ENCODE assay signal across 7 mouse cellular contexts in genomic region chr13:43302651-43303160, GRCm38 (mm10). TPM values are rescaled to one million over a fixed set of nuclear protein-coding genes. Genes with fewer than 3 reads are reported as not detected.
DNase-seq lines count a peak whose midpoint lies in the region; ATAC-seq and TF ChIP-seq lines count a peak whose summit lies in the region.

No protein-coding gene starts in this region.

- H3K4me1 ChIP-seq in brown adipose tissue, adult 24 weeks (ENCODE audit: control insufficient read depth, insufficient read depth, insufficient read length, low read length): peaks cover 6% of the 10 kb centered on the region
- H3K4me1 ChIP-seq in forebrain, postnatal 0 days (ENCODE audit: insufficient read depth): peaks cover 26% of the 10 kb centered on the region
- H3K4me1 ChIP-seq in limb, embryonic 13.5 days: peaks cover 27% of the 10 kb centered on the region
- peaks cover 20% of the 10 kb centered on the region for H3K4me1 ChIP-seq in neural tube, embryonic 14.5 days (ENCODE audit: control insufficient read depth, insufficient read depth, low read length)

- intact Hi-C loops in left cerebral cortex, postnatal 36 days (cut with DNase I): loop anchor here (2.0 to 5.0 kb wide), 4 partner anchors 72 to 120 kb away; partner anchors contain the start of gene Nol7
- intact Hi-C loops in left cerebral cortex, postnatal 4 days (cut with DNase I): loop anchor here (2.0 to 5.0 kb wide), 2 partner anchors 102 to 120 kb away; no protein-coding TSS in a partner anchor

- H3K9ac ChIP-seq in forebrain, postnatal 0 days: peak overlapping the region; percentile 81
- peak overlapping the region; percentile 76 for H3K9ac ChIP-seq in limb, embryonic 13.5 days
- peak overlapping the region; percentile 69 for H3K9ac ChIP-seq in neural tube, embryonic 14.5 days (replicated peaks; ENCODE audit: low read depth, low read length)

- peak; percentile 8 for ATAC-seq in forebrain, postnatal 0 days
- no peak for ATAC-seq in limb, embryonic 13.5 days (ENCODE audit: low FRiP score, low read depth)
- 0 out of 2 replicates have a peak, but pooled peaks have one; percentile 3 for ATAC-seq in neural tube, embryonic 14.5 days (ENCODE audit: low read depth)

- no peak for TF ChIP-seq CTCF in forebrain, postnatal 0 days (IDR thresholded peaks at IDR 0.05; ENCODE audit: low read depth)

- peak; percentile 33 to 44 for DNase-seq in left cerebral cortex, postnatal 36 days (ENCODE audit: low spot score in 2 of 2)
- DNase-seq in left cerebral cortex, postnatal 4 days: no peak
- DNase-seq in forebrain, postnatal 0 days: no peak
- DNase-seq in gastrocnemius, postnatal 25 days: no peak

- H3K9me3 ChIP-seq in forebrain, postnatal 0 days (ENCODE audit: low read length): no peaks in the 10 kb centered on the region
- no peaks in the 10 kb centered on the region for H3K9me3 ChIP-seq in limb, embryonic 13.5 days
- H3K9me3 ChIP-seq in neural tube, embryonic 14.5 days (ENCODE audit: control insufficient read depth, low read length): no peaks in the 10 kb centered on the region

- peak overlapping the region; percentile 94 for H3K4me3 ChIP-seq in brown adipose tissue, adult 24 weeks (ENCODE audit: insufficient read depth, low read depth, low read length)
- H3K4me3 ChIP-seq in forebrain, postnatal 0 days (ENCODE audit: low read depth, low read length): peak overlapping the region; percentile 79
- peak overlapping the region; percentile 73 for H3K4me3 ChIP-seq in limb, embryonic 13.5 days
- H3K4me3 ChIP-seq in neural tube, embryonic 14.5 days (ENCODE audit: low read depth, low read length): peak overlapping the region; percentile 85

- no peaks in the 10 kb centered on the region for H3K36me3 ChIP-seq in forebrain, postnatal 0 days (ENCODE audit: insufficient read depth)
- no peaks in the 10 kb centered on the region for H3K36me3 ChIP-seq in limb, embryonic 13.5 days
- no peaks in the 10 kb centered on the region for H3K36me3 ChIP-seq in neural tube, embryonic 14.5 days (ENCODE audit: control insufficient read depth, insufficient read depth, low read length)

- peak overlapping the region; percentile 77 for H3K4me2 ChIP-seq in forebrain, postnatal 0 days (ENCODE audit: low read depth)
- peak overlapping the region; percentile 99 for H3K4me2 ChIP-seq in limb, embryonic 13.5 days (replicated peaks)
- peak overlapping the region; percentile 75 for H3K4me2 ChIP-seq in neural tube, embryonic 14.5 days (ENCODE audit: low read depth, low read length)

- no peaks in the 10 kb centered on the region for H3K27me3 ChIP-seq in forebrain, postnatal 0 days (ENCODE audit: insufficient read depth, low read length)
- H3K27me3 ChIP-seq in limb, embryonic 13.5 days: peaks cover 57% of the 10 kb centered on the region
- peaks cover 3% of the 10 kb centered on the region; the same call in 1 of the 2 replicates for H3K27me3 ChIP-seq in neural tube, embryonic 14.5 days (ENCODE audit: control insufficient read depth, insufficient read depth, low read length)

- peak overlapping the region; percentile 80 for H3K27ac ChIP-seq in brown adipose tissue, adult 24 weeks (replicated peaks; ENCODE audit: low read depth, low read length)
- H3K27ac ChIP-seq in forebrain, postnatal 0 days (ENCODE audit: low read depth, low read length): peak overlapping the region; percentile 82
- H3K27ac ChIP-seq in limb, embryonic 13.5 days: no peak overlapping the region
- no peak overlapping the region for H3K27ac ChIP-seq in neural tube, embryonic 14.5 days (ENCODE audit: low read depth, low read length)

- WGBS in forebrain, postnatal 0 days: under 1% methylated on average over 19 of the region's 19 CpGs
- 2% methylated on average over 19 of the region's 19 CpGs for WGBS in limb, embryonic 13.5 days
- WGBS in neural tube, embryonic 14.5 days: under 1% methylated on average over 19 of the region's 19 CpGs

RNA-seq across cellular contexts. Expression of gene Gfod1, which starts 1.3 kb away (rescaled TPM):
- 100 to 1,000 TPM in 1 of 2 experiments, 10 to 100 TPM in 1; 89.0 to 108 TPM for total RNA-seq in left cerebral cortex, postnatal 36 days (2021)
- 10 to 100 TPM; 29.8 to 31.3 TPM for total RNA-seq in left cerebral cortex, postnatal 4 days (2021)
- 4.4 and 7.7 TPM in 2 replicates for polyA plus RNA-seq in brown adipose tissue, adult 24 weeks (2012; ENCODE audit: insufficient read depth, insufficient read length, missing spikeins)
- total RNA-seq in forebrain, postnatal 0 days (2014; rRNA removed): 16.6 and 18.6 TPM in 2 replicates
- 3.0 and 3.9 TPM in 2 replicates for polyA plus RNA-seq in forebrain, postnatal 0 days (2015; fragmentation: Nextera tagmentation; extraction: Ambion mirVana)
- 0.67 and 1.1 TPM in 2 replicates for polyA plus RNA-seq in limb, embryonic 13.5 days (2015; fragmentation: Nextera tagmentation; extraction: Ambion mirVana)
- polyA plus RNA-seq in neural tube, embryonic 14.5 days (2014; fragmentation: Nextera tagmentation; extraction: Ambion mirVana): 3.8 and 3.9 TPM in 2 replicates
- total RNA-seq in gastrocnemius, postnatal 25 days (2021): 1 to 10 TPM; 5.6 to 6.5 TPM

Comparison
In these comparisons a context has a peak if more than half of its experiments do, and no peak if none do; other contexts are left out.
1. DNase-seq: peak in left cerebral cortex, postnatal 36 days (2 of 2); none in left cerebral cortex, postnatal 4 days (single experiment), forebrain, postnatal 0 days (single experiment) and gastrocnemius, postnatal 25 days (single experiment).
2. H3K27ac ChIP-seq: peak in brown adipose tissue, adult 24 weeks (single experiment) and forebrain, postnatal 0 days (single experiment); none in limb, embryonic 13.5 days (single experiment) and neural tube, embryonic 14.5 days (single experiment).
3. Peak in every context shown above with its lines, with median percentiles within 50 percentile points of each other: H3K4me3 ChIP-seq, H3K4me2 ChIP-seq and H3K9ac ChIP-seq.